Mouse (Mus musculus) spleen, adult 2 months (tissue): ENCODE results near the gene Rad54l2. TPM values are rescaled to one million over a fixed set of nuclear protein-coding genes. Genes with fewer than 3 reads are reported as not detected.

Source experiments
- DNase-seq, 2 experiments: peaks; one replicate each; pipeline versions ENCODE4 v3.0.0 to v3.0.0-alpha.2; 2012 to 2021; ENCODE audit warnings: low spot score in 2 of 2, low read depth in 1 of 2
- H3K27ac ChIP-seq: fragments of 200-500 bp; 2 replicates; pipeline ENCODE4 v1.5.1; 2012; ENCODE audit warnings: low read length, inconsistent platforms; ENCODE audit not compliant: insufficient read depth
- H3K27me3 ChIP-seq: fragments of 200-500 bp; 2 replicates; pipeline ENCODE4 v1.6.1; 2012; ENCODE audit warnings: mild to moderate bottlenecking, moderate library complexity, low read length, inconsistent platforms; ENCODE audit not compliant: control insufficient read depth, insufficient read depth
- H3K36me3 ChIP-seq: fragments of 200-500 bp; 2 replicates; pipeline ENCODE4 v1.6.1; 2012; ENCODE audit warnings: mild to moderate bottlenecking, low read length, inconsistent platforms; ENCODE audit not compliant: control insufficient read depth, insufficient read depth
- H3K4me1 ChIP-seq: fragments of 200-500 bp; 2 replicates; pipeline ENCODE4 v1.6.1; 2011; ENCODE audit warnings: inconsistent platforms; ENCODE audit not compliant: control insufficient read depth, insufficient read depth, insufficient read length
- H3K4me3 ChIP-seq: fragments of 200-500 bp; 2 replicates; pipeline ENCODE4 v1.5.1; 2011; ENCODE audit warnings: mild to moderate bottlenecking, inconsistent platforms; ENCODE audit not compliant: insufficient read depth, insufficient read length; ENCODE audit errors: extremely low read depth
- CTCF ChIP-seq: fragments of 200-500 bp; IDR thresholded peaks from 2 replicates; pipeline ENCODE4 v1.5.1; 2011; ENCODE audit warnings: mild to moderate bottlenecking, inconsistent platforms; ENCODE audit not compliant: insufficient read depth, insufficient read length, insufficient replicate concordance; ENCODE audit errors: extremely low read depth
- POLR2A ChIP-seq: fragments of 200-500 bp; IDR thresholded peaks from 2 replicates; pipeline ENCODE4 v1.6.1; 2011; ENCODE audit warnings: low read depth, low read length, inconsistent platforms
- WGBS: fragments of 180-500 bp; shearing (Covaris S2); methylation state at CpG from one replicate; pipeline ENCODE4 v1.1.7; 2018; 5-methylcytosine and 5-hydroxymethylcytosine counted together
- polyA plus RNA-seq: library from polyadenylated mRNA; depleted of rRNA; stranded (reverse); fragments of >200 nt; gene quantifications from 2 replicates; pipeline ENCODE4 v1.2.3, GENCODE M21; 2012

The Rad54l2 gene
- polyA plus RNA-seq, 1 experiment: 22.9 TPM

GRCm38 (mm10) chr9:106806503-106806902 is 17.5 kb upstream of the Rad54l2 start:
- Histone ChIP-seq H3K36me3 (no peaks in the 10 kb centered on the region), H3K4me3 (no peak overlapping the region), H3K27me3 (no peaks in the 10 kb centered on the region), H3K4me1 (no peaks in the 10 kb centered on the region), H3K27ac (no peak overlapping the region)
- DNase-seq: no peak
- WGBS: 73% methylated on average over 4 of the region's 4 CpGs
- no peak for TF ChIP-seq POLR2A
- TF ChIP-seq CTCF: no peak

DNA sequence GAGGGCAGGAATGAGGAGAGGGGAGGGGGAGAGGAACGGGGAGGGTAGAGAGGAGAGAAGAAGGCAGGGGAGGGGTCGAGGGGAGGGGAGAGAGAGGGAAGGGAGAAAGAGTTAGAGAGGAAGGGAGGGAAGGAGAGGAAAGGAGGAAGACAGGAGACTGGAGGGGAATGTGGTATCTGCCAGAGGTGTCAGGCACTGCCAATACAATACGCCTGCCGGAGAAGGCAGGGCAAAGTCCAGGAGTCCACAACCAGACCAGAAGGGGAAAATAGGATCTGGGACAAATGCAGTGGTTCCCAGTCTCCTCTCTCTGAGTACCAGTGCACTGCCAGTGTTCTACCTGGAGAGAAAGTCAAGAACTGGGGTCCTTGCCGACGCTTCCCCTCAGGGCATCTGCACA is 1.8 kb upstream of the Rad54l2 start:
- no peaks in the 10 kb centered on the region for H3K36me3 ChIP-seq
- no peak for DNase-seq
- no peak overlapping the region for H3K4me3 ChIP-seq
- H3K4me1 ChIP-seq: peaks cover 4% of the 10 kb centered on the region
- WGBS: 65% methylated on average over 6 of the region's 6 CpGs
- no peaks in the 10 kb centered on the region for H3K27me3 ChIP-seq
- TF ChIP-seq CTCF: no peak
- no peak for TF ChIP-seq POLR2A
- no peak overlapping the region for H3K27ac ChIP-seq

DNA sequence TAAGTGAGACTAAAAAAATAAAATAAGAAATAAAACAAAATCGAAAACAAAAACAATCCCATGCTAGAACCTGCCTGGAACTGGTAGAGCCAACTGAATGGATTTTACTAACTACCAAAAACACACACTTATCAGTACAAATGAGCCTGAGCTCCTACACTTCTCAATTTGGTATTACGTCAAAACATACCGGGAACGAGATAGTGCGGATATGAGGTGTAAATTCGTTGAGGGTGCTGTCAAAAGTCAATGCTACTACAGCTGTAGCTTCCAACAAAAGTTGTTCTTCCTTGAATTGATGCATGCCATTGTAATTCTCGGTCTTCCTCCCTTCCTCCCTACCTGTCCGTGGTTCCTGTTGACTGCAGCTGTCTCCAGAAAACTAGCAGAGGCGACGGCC is 369 bp upstream of the Rad54l2 start:
- H3K36me3 ChIP-seq: no peaks in the 10 kb centered on the region
- TF ChIP-seq POLR2A: no peak
- TF ChIP-seq CTCF: no peak
- peak overlapping the region; percentile 97 for H3K4me3 ChIP-seq
- peaks cover 4% of the 10 kb centered on the region for H3K4me1 ChIP-seq
- H3K27me3 ChIP-seq: no peaks in the 10 kb centered on the region
- 6% methylated on average over 10 of the region's 10 CpGs for whole genome bisulfite sequencing
- H3K27ac ChIP-seq: no peak overlapping the region
- DNase-seq: no peak

DNA sequence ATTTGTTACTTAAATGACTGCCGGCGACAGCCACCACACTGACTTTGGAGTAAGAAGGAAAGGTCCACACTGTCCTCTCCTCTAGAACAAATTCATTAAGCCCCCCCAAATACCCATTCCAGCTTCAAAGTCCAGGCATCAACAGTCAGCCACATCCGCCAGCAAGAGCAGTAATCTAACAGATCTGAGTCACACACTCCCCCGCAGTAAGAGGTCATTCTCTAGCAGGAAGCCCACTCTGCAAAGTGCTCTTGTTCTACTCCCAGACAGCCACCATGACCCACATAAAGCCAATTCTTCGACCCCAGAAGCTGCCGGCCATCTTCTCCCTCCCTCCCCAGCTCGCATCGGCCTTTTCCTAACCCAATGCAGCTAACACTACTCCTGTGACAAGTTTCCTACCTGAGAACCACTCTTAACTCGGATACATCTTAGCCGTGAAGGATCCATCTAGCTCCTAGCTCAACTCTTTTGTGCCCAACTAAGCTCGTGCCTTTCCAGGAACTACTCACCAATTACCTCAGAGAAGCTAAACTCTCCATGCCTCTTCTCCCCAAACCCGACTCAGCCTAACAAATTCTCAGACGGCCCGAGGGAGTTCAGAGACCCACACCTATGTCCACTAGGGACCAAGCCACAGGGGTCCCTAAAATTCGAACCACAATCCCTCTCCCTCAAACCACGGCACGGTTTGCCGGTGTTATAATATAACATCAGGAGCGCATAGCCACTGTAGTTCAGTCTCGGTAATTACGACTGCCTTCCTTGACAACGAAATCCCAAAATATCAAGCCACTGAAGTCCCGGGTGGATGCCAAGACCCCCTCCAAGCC is 799 bp downstream of the Rad54l2 start:
- H3K4me3 ChIP-seq: peak overlapping the region; percentile 97
- no peaks in the 10 kb centered on the region for H3K27me3 ChIP-seq
- DNase-seq: no peak
- H3K27ac ChIP-seq: peak overlapping the region; percentile 62; the same call in 1 of the 2 replicates
- H3K4me1 ChIP-seq: peaks cover 4% of the 10 kb centered on the region
- TF ChIP-seq POLR2A: no peak
- TF ChIP-seq CTCF: no peak
- WGBS: 7% methylated on average over 23 of the region's 23 CpGs
- no peaks in the 10 kb centered on the region for H3K36me3 ChIP-seq

DNA sequence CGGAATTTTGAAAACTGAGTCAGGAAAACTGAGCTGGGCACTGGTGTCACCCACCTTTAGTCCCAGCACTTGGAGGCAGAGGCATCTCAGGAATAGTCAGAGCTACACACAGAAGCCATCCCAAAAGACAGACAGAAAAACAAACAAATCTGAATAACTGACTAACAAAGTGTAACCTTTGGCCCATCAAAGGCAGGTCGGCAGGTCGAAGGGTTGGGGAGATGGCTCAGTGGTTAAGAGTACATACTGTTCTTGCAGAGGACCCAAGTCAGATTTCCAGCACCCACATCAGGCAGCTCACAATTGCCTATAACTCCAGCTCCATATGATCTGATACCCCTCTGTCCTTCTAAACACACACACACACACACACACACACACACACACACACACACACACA is 3.8 kb downstream of the Rad54l2 start:
- WGBS: 88% methylated on average over 3 of the region's 3 CpGs
- no peak overlapping the region for H3K27ac ChIP-seq
- no peaks in the 10 kb centered on the region for H3K27me3 ChIP-seq
- no peak for TF ChIP-seq CTCF
- no peak for TF ChIP-seq POLR2A
- no peak for DNase-seq
- no peaks in the 10 kb centered on the region for H3K36me3 ChIP-seq
- H3K4me1 ChIP-seq: peaks cover 4% of the 10 kb centered on the region
- no peak overlapping the region for H3K4me3 ChIP-seq

- H3K27me3 ChIP-seq: no peaks in the 10 kb centered on the region
- no peak for DNase-seq
- no peaks in the 10 kb centered on the region; the same call in 1 of the 2 replicates for H3K4me1 ChIP-seq
- H3K27ac ChIP-seq: no peak overlapping the region
- WGBS: 99% methylated on average over 2 of the region's 2 CpGs
- no peak for TF ChIP-seq POLR2A
- no peak for TF ChIP-seq CTCF
- no peak overlapping the region for H3K4me3 ChIP-seq
- H3K36me3 ChIP-seq: no peaks in the 10 kb centered on the region
Observed at GRCm38 (mm10) chr9:106783554-106783953, 5.4 kb downstream of the Rad54l2 start.

DNA sequence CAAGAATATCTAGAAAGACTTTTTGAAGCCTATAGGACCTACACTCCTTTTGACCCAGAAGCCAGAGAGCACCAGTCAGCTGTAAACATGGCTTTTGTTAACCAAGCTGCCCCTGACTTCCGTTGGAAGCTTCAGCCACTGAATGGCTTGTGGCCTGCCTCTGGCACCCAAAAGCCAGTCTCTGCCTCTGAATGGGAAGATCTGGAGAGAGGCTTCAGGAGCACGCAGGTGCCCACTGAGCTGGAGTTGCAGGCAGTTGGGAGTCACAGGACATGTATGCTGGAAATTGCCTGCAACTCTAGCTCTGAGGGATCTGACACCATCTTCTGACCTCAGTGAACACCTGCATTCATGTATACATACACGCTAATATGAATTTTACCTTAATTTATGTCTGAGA is 8.9 kb downstream of the Rad54l2 start:
- TF ChIP-seq CTCF (no peak), POLR2A (no peak)
- no peaks in the 10 kb centered on the region for H3K36me3 ChIP-seq
- DNase-seq: no peak
- no peaks in the 10 kb centered on the region for H3K27me3 ChIP-seq
- H3K4me1 ChIP-seq: no peaks in the 10 kb centered on the region
- H3K4me3 ChIP-seq: no peak overlapping the region
- 94% methylated on average over 3 of the region's 3 CpGs for WGBS
- no peak overlapping the region for H3K27ac ChIP-seq
